Mouse (Mus musculus) kidney, embryonic 14.5 days (tissue): Measurements from ENCODE around the gene Krtcap3. TPM values are rescaled to one million over a fixed set of nuclear protein-coding genes. Genes with fewer than 3 reads are reported as not detected.

Experiments
- ATAC-seq: fragments of 200-750 bp; cut with Nextera tagmentation; 2 replicates; pipeline ENCODE4 v1.8.0; 2017; ENCODE audit warnings: moderate number of reproducible peaks, mild to moderate bottlenecking, moderate TSS enrichment, moderate library complexity; ENCODE audit not compliant: low FRiP score, low TSS enrichment
- H3K27ac ChIP-seq: fragments of 300-500 bp; sonication (generic); 2 replicates; pipeline ENCODE4 v1.5.1; 2014; ENCODE audit warnings: low read depth, mild to moderate bottlenecking, low read length, moderate library complexity, mixed read lengths
- H3K27me3 ChIP-seq: fragments of 300-500 bp; sonication (generic); 2 replicates; pipeline ENCODE4 v1.6.1; 2014; ENCODE audit warnings: mild to moderate bottlenecking, low read length; ENCODE audit not compliant: control insufficient read depth, insufficient read depth
- H3K36me3 ChIP-seq: fragments of 300-500 bp; sonication (generic); 2 replicates; pipeline ENCODE4 v1.6.1; 2014; ENCODE audit warnings: low read length, mixed read lengths; ENCODE audit not compliant: control insufficient read depth, insufficient read depth
- H3K4me1 ChIP-seq: fragments of 300-500 bp; sonication (generic); 2 replicates; pipeline ENCODE4 v1.6.1; 2014; ENCODE audit warnings: low read length, mixed read lengths; ENCODE audit not compliant: control insufficient read depth, insufficient read depth
- H3K4me2 ChIP-seq: fragments of 300-500 bp; sonication (generic); replicated peaks from 2 replicates; pipeline ENCODE4 v1.6.1; 2014; ENCODE audit warnings: low read depth, mild to moderate bottlenecking, low read length
- H3K4me3 ChIP-seq: fragments of 300-500 bp; sonication (generic); 2 replicates; pipeline ENCODE4 v1.5.1; 2014; ENCODE audit warnings: mild to moderate bottlenecking, low read length
- H3K9ac ChIP-seq: fragments of 300-500 bp; sonication (generic); 2 replicates; pipeline ENCODE4 v1.6.1; 2014; ENCODE audit warnings: low read depth, mild to moderate bottlenecking, low read length, moderate library complexity
- H3K9me3 ChIP-seq: fragments of 300-500 bp; sonication (generic); 2 replicates; pipeline ENCODE4 v1.6.1; 2016; ENCODE audit warnings: low read length; ENCODE audit not compliant: control insufficient read depth
- WGBS: fragments of 180-500 bp; shearing (Covaris S2); extraction: QIAGEN DNeasy Blood & Tissue Kit; methylation state at CpG from one replicate; pipeline ENCODE4 v1.1.7; 2014; 5-methylcytosine and 5-hydroxymethylcytosine counted together
- polyA plus RNA-seq: library from polyadenylated mRNA; unstranded; fragments of >200 nt; fragmentation: Nextera tagmentation; extraction: Ambion mirVana; gene quantifications from 2 replicates; pipeline ENCODE4 v1.2.1, GENCODE M21; 2014

Gene Krtcap3
- polyA plus RNA-seq, 1 experiment from 2014 or later: 28.0 TPM

GRCm38 (mm10) chr5:31257616-31258015, 6.1 kb downstream of the Krtcap3 start:
- ATAC-seq: no peak
- no peak overlapping the region for H3K4me3 ChIP-seq
- no peaks in the 10 kb centered on the region for H3K4me1 ChIP-seq
- no peak overlapping the region for H3K27ac ChIP-seq
- no peak overlapping the region for H3K4me2 ChIP-seq
- H3K36me3 ChIP-seq: peaks cover 58% of the 10 kb centered on the region
- WGBS: 83% methylated on average over 11 of the region's 11 CpGs
- no peak overlapping the region for H3K9ac ChIP-seq
- H3K9me3 ChIP-seq: no peaks in the 10 kb centered on the region
- no peaks in the 10 kb centered on the region for H3K27me3 ChIP-seq

- WGBS: 92% methylated on average over 7 of the region's 7 CpGs
- Histone ChIP-seq H3K36me3 (peaks cover 67% of the 10 kb centered on the region), H3K4me1 (no peaks in the 10 kb centered on the region), H3K4me3 (no peak overlapping the region), H3K9me3 (no peaks in the 10 kb centered on the region), H3K27ac (no peak overlapping the region), H3K4me2 (no peak overlapping the region), H3K27me3 (no peaks in the 10 kb centered on the region), H3K9ac (no peak overlapping the region)
- ATAC-seq: no peak
Observed at GRCm38 (mm10) chr5:31266101-31266500, 14.6 kb downstream of the Krtcap3 start.

- H3K9ac ChIP-seq: no peak overlapping the region
- WGBS: 89% methylated on average over 6 of the region's 6 CpGs
- H3K27ac ChIP-seq: no peak overlapping the region
- H3K36me3 ChIP-seq: peaks cover 71% of the 10 kb centered on the region
- no peaks in the 10 kb centered on the region for H3K27me3 ChIP-seq
- H3K4me3 ChIP-seq: no peak overlapping the region
- H3K4me2 ChIP-seq: no peak overlapping the region
- ATAC-seq: no peak
- H3K4me1 ChIP-seq: no peaks in the 10 kb centered on the region
- H3K9me3 ChIP-seq: no peaks in the 10 kb centered on the region
Observed at GRCm38 (mm10) chr5:31267686-31268085, 16.2 kb downstream of the Krtcap3 start.

GRCm38 (mm10) chr5:31273018-31273417, 21.5 kb downstream of the Krtcap3 start:
- Histone ChIP-seq H3K4me2 (no peak overlapping the region), H3K9me3 (no peaks in the 10 kb centered on the region), H3K4me1 (no peaks in the 10 kb centered on the region), H3K27ac (no peak overlapping the region), H3K36me3 (peaks cover 39% of the 10 kb centered on the region), H3K4me3 (no peak overlapping the region), H3K27me3 (no peaks in the 10 kb centered on the region), H3K9ac (no peak overlapping the region)
- whole genome bisulfite sequencing: 92% methylated on average over 6 of the region's 6 CpGs
- ATAC-seq: no peak

GRCm38 (mm10) chr5:31279245-31279988, 27.9 kb downstream of the Krtcap3 start:
- peaks cover 61% of the 10 kb centered on the region for H3K36me3 ChIP-seq
- WGBS: 86% methylated on average over 20 of the region's 20 CpGs

GRCm38 (mm10) chr5:31288225-31288624, 36.7 kb downstream of the Krtcap3 start:
- Histone ChIP-seq H3K9ac (no peak overlapping the region), H3K27ac (no peak overlapping the region), H3K27me3 (no peaks in the 10 kb centered on the region), H3K4me3 (no peak overlapping the region), H3K36me3 (peaks cover 36% of the 10 kb centered on the region), H3K4me1 (peaks cover 4% of the 10 kb centered on the region; the same call in 1 of the 2 replicates), H3K4me2 (no peak overlapping the region), H3K9me3 (no peaks in the 10 kb centered on the region)
- no peak for ATAC-seq
- 84% methylated on average over 4 of the region's 4 CpGs for WGBS

More at GRCm38 (mm10) chr5:31279245-31279988, 27.9 kb downstream of the Krtcap3 start:
- no peak overlapping the region for H3K27ac ChIP-seq
- H3K4me2 ChIP-seq: no peak overlapping the region
- no peaks in the 10 kb centered on the region for H3K4me1 ChIP-seq
- no peaks in the 10 kb centered on the region for H3K9me3 ChIP-seq
- H3K27me3 ChIP-seq: no peaks in the 10 kb centered on the region
- no peak overlapping the region for H3K4me3 ChIP-seq
- no peak overlapping the region for H3K9ac ChIP-seq
- ATAC-seq: no peak

- no peak overlapping the region for H3K9ac ChIP-seq
- 81% methylated on average over 3 of the region's 3 CpGs for WGBS
- H3K9me3 ChIP-seq: no peaks in the 10 kb centered on the region
- H3K4me3 ChIP-seq: no peak overlapping the region
- ATAC-seq: no peak
- H3K27me3 ChIP-seq: no peaks in the 10 kb centered on the region
- no peak overlapping the region for H3K4me2 ChIP-seq
- H3K36me3 ChIP-seq: peaks cover 31% of the 10 kb centered on the region
- H3K4me1 ChIP-seq: peaks cover 4% of the 10 kb centered on the region; the same call in 1 of the 2 replicates
- H3K27ac ChIP-seq: no peak overlapping the region
Observed at GRCm38 (mm10) chr5:31288655-31289054, 37.2 kb downstream of the Krtcap3 start.

- peak overlapping the region; percentile 62; the same call in 1 of the 2 replicates for H3K9ac ChIP-seq
- no peak overlapping the region for H3K27ac ChIP-seq
- no peaks in the 10 kb centered on the region for H3K9me3 ChIP-seq
- H3K4me2 ChIP-seq: peak overlapping the region; percentile 81; the same call in 1 of the 2 replicates
- WGBS: 88% methylated on average over 3 of the region's 3 CpGs
- peak overlapping the region; percentile 59 for H3K4me3 ChIP-seq
- no peak for ATAC-seq
- no peaks in the 10 kb centered on the region for H3K27me3 ChIP-seq
- H3K36me3 ChIP-seq: peaks cover 26% of the 10 kb centered on the region
- H3K4me1 ChIP-seq: peaks cover 8% of the 10 kb centered on the region; the same call in 1 of the 2 replicates
Observed at GRCm38 (mm10) chr5:31289626-31290230, 38.2 kb downstream of the Krtcap3 start.
